In genomic region chr11:32623236-32623635, GRCm38 (mm10) we compare ENCODE assay signal across 10 mouse cellular contexts. TPM values are rescaled to one million over a fixed set of nuclear protein-coding genes. Genes with fewer than 3 reads are reported as not detected.
DNase-seq lines count a peak whose midpoint lies in the region; ATAC-seq and TF ChIP-seq lines count a peak whose summit lies in the region.
"Had no signal": no experiment of that assay in that cellular context is flagged by ENCODE, and none has a peak within 500 bp of the region (broad histone marks: within the 10 kb centered on the region; RNA-seq: fewer than 3 reads in every experiment).

No protein-coding gene starts in this region.

- no peaks in the 10 kb centered on the region for H3K27me3 ChIP-seq in neural tube, embryonic 12.5 days (replicated peaks)
- H3K27me3 ChIP-seq in hindbrain, postnatal 0 days (ENCODE audit: insufficient read depth, low read length), result no peaks in the 10 kb centered on the region
- H3K27me3 ChIP-seq in liver, embryonic 11.5 days (replicated peaks; ENCODE audit: control insufficient read depth, insufficient read depth, low read length), result no peaks in the 10 kb centered on the region
- H3K27me3 ChIP-seq: heart, embryonic 15.5 days had no signal

- ATAC-seq in neural tube, embryonic 12.5 days (ENCODE audit: low FRiP score, low read depth), result no peak
- ATAC-seq in hindbrain, postnatal 0 days, result peak; percentile 82
- ATAC-seq in liver, embryonic 11.5 days (replicated peaks; ENCODE audit: low FRiP score), result no peak

- H3K9me3 ChIP-seq in neural tube, embryonic 12.5 days, result no peaks in the 10 kb centered on the region
- H3K9me3 ChIP-seq in hindbrain, postnatal 0 days (ENCODE audit: low read length), result no peaks in the 10 kb centered on the region
- H3K9me3 ChIP-seq in liver, embryonic 11.5 days (ENCODE audit: control insufficient read depth, low read length), result no peaks in the 10 kb centered on the region
- H3K9me3 ChIP-seq: heart, embryonic 15.5 days had no signal

- TF ChIP-seq CTCF in hindbrain, postnatal 0 days (IDR thresholded peaks at IDR 0.05; ENCODE audit: low read depth), result no peak

- peak; percentile 76 for DNase-seq in gastrocnemius, adult 18-20 months (ENCODE audit: low spot score)
- no peak for DNase-seq in gastrocnemius, postnatal 10 days
- no peak for DNase-seq in neural tube, embryonic 10.5 days (ENCODE audit: extremely low spot score, low spot score)
- DNase-seq in hindbrain, postnatal 0 days (ENCODE audit: low spot score), result peak; percentile 69
- no peak for DNase-seq in right cerebral cortex, postnatal 4 days
- no peak for DNase-seq in testis, postnatal 14 days (ENCODE audit: low spot score)
- DNase-seq in liver, embryonic 11.5 days (ENCODE audit: low spot score), result no peak

- 73% methylated on average over 5 of the region's 5 CpGs for WGBS in neural tube, embryonic 12.5 days
- WGBS in hindbrain, postnatal 0 days, result 50% methylated on average over 5 of the region's 5 CpGs
- 82% methylated on average over 5 of the region's 5 CpGs for WGBS in liver, embryonic 11.5 days

- H3K27ac ChIP-seq in neural tube, embryonic 12.5 days, result no peak overlapping the region
- peak overlapping the region; percentile 16; the same call in 1 of the 2 replicates for H3K27ac ChIP-seq in hindbrain, postnatal 0 days
- H3K27ac ChIP-seq in liver, embryonic 11.5 days (ENCODE audit: low read depth, low read length), result no peak overlapping the region
- H3K27ac ChIP-seq: heart, embryonic 15.5 days had no signal

- H3K4me1 ChIP-seq in neural tube, embryonic 12.5 days, result peaks cover 20% of the 10 kb centered on the region
- H3K4me1 ChIP-seq in hindbrain, postnatal 0 days (ENCODE audit: insufficient read depth, low read length), result 0 out of 2 replicates have a peak, but pooled peaks cover 6% of the 10 kb centered on the region
- H3K4me1 ChIP-seq in liver, embryonic 11.5 days (replicated peaks; ENCODE audit: control insufficient read depth, insufficient read depth, low read length), result peaks cover 10% of the 10 kb centered on the region

- H3K4me2 ChIP-seq in neural tube, embryonic 12.5 days (replicated peaks), result no peak overlapping the region
- no peak overlapping the region for H3K4me2 ChIP-seq in hindbrain, postnatal 0 days (ENCODE audit: low read depth, low read length)
- no peak overlapping the region for H3K4me2 ChIP-seq in liver, embryonic 11.5 days
- H3K4me2 ChIP-seq: heart, embryonic 15.5 days had no signal

- H3K4me3 ChIP-seq in neural tube, embryonic 12.5 days, result no peak overlapping the region
- no peak overlapping the region for H3K4me3 ChIP-seq in hindbrain, postnatal 0 days (ENCODE audit: low read length)
- no peak overlapping the region for H3K4me3 ChIP-seq in liver, embryonic 11.5 days (ENCODE audit: low read depth, low read length)
- H3K4me3 ChIP-seq: heart, embryonic 15.5 days; myocyte had no signal

- H3K36me3 ChIP-seq in neural tube, embryonic 12.5 days, result peaks cover 4% of the 10 kb centered on the region; the same call in 1 of the 2 replicates
- H3K36me3 ChIP-seq in hindbrain, postnatal 0 days (ENCODE audit: insufficient read depth, low read length), result no peaks in the 10 kb centered on the region
- H3K36me3 ChIP-seq in liver, embryonic 11.5 days (ENCODE audit: control insufficient read depth, insufficient read depth, low read length), result no peaks in the 10 kb centered on the region
- H3K36me3 ChIP-seq: heart, embryonic 15.5 days had no signal

- 0 out of 2 replicates have a peak overlapping the region, but pooled peaks have one; percentile 26 for H3K9ac ChIP-seq in neural tube, embryonic 12.5 days
- H3K9ac ChIP-seq in hindbrain, postnatal 0 days (replicated peaks; ENCODE audit: low read length), result no peak overlapping the region
- H3K9ac ChIP-seq in liver, embryonic 11.5 days (ENCODE audit: low read depth, low read length), result no peak overlapping the region
- H3K9ac ChIP-seq: heart, embryonic 15.5 days had no signal

RNA-seq across cellular contexts. Expression of gene Fbxw11, which starts 19.3 kb away (rescaled TPM):
- total RNA-seq in gastrocnemius, adult 18-20 months (2021), result 10 to 100 TPM; 55.5 to 66.3 TPM
- total RNA-seq in gastrocnemius, postnatal 10 days (2021), result 10 to 100 TPM; 51.7 to 56.8 TPM
- polyA plus RNA-seq in neural tube, embryonic 12.5 days (2016; fragmentation: Nextera tagmentation; extraction: Ambion mirVana), result 116 and 121 TPM in 2 replicates
- 149 and 343 TPM in 2 replicates for total RNA-seq in hindbrain, postnatal 0 days (2014; rRNA removed)
- 93.6 and 95.4 TPM in 2 replicates for polyA plus RNA-seq in hindbrain, postnatal 0 days (2015; fragmentation: Nextera tagmentation; extraction: Ambion mirVana)
- 44.2 and 54.1 TPM in 2 replicates for polyA plus RNA-seq in liver, embryonic 11.5 days (2014; fragmentation: Nextera tagmentation; extraction: Ambion mirVana)

Comparison
In these comparisons a context has a peak if more than half of its experiments do, and no peak if none do; other contexts are left out.
1. DNase-seq: peak in gastrocnemius, adult 18-20 months (single experiment) and hindbrain, postnatal 0 days (single experiment); none in gastrocnemius, postnatal 10 days (single experiment), neural tube, embryonic 10.5 days (single experiment), right cerebral cortex, postnatal 4 days (single experiment), testis, postnatal 14 days (single experiment) and liver, embryonic 11.5 days (single experiment).